Mouse (Mus musculus) neutrophil, adult 59 days (primary cell): ENCODE data around the gene Asb4. TPM values are rescaled to one million over a fixed set of nuclear protein-coding genes. Genes with fewer than 3 reads are reported as not detected.

Source experiments
- total RNA-seq, 2 experiments: library from RNA; stranded (reverse); gene quantifications; 1 replicate in 1 of 2; 2 replicates in 1 of 2; pipeline ENCODE4 v1.2.4; 2023

Asb4 gene
- under 1 TPM in 1 of 2 experiments, not detected in 1; 0.13 TPM for total RNA-seq

GRCm38 (mm10) chr6:5383336-5384177 is at the start of gene Asb4:
Gene Asb4 (plus strand): TSS chr6:5383386.

Other genes with a start within 250 kb of the Asb4 start
- gene Pon1, start 189.4 kb upstream of the Asb4 start, total RNA-seq = not detected
- 1 to 10 TPM; 4.6 to 6.7 TPM for gene Pon3, start 127.1 kb upstream of the Asb4 start, total RNA-seq
- 10 to 100 TPM; 24.5 to 26.0 TPM for gene Pon2, start 84.9 kb upstream of the Asb4 start, total RNA-seq
- under 1 TPM; 0.09 to 0.71 TPM for gene Pdk4, start 112.9 kb downstream of the Asb4 start, total RNA-seq